Mouse (Mus musculus) limb, embryonic 11.5 days (tissue): ENCODE results near the gene 4933402J07Rik. TPM values are rescaled to one million over a fixed set of nuclear protein-coding genes. Genes with fewer than 3 reads are reported as not detected.
A peak's percentile ranks its signal among the peaks of the same experiment; 100 is the strongest.

Experiments used
- ATAC-seq: fragments of 200-750 bp; cut with Nextera tagmentation; 2 replicates; pipeline ENCODE4 v1.8.0; 2017; ENCODE audit warnings: low read depth; ENCODE audit not compliant: insufficient number of reproducible peaks, low FRiP score, low TSS enrichment
- DNase-seq: peaks from one replicate; pipeline ENCODE4 v3.0.0-alpha.2; 2015; ENCODE audit warnings: low spot score
- H3K27ac ChIP-seq: fragments of 300-500 bp; sonication (generic); replicated peaks from 2 replicates; pipeline ENCODE4 v1.5.1; 2014; ENCODE audit warnings: low read depth, mild to moderate bottlenecking, low read length
- H3K27me3 ChIP-seq: fragments of 300-500 bp; sonication (generic); 2 replicates; pipeline ENCODE4 v1.6.1; 2014; ENCODE audit warnings: mild to moderate bottlenecking, low read length, mixed read lengths; ENCODE audit not compliant: control insufficient read depth, insufficient read depth
- H3K36me3 ChIP-seq: fragments of 300-500 bp; sonication (generic); 2 replicates; pipeline ENCODE4 v1.6.1; 2014; ENCODE audit warnings: mild to moderate bottlenecking, low read length, moderate library complexity, mixed read lengths; ENCODE audit not compliant: control insufficient read depth, insufficient read depth
- H3K4me1 ChIP-seq: fragments of 300-500 bp; sonication (generic); 2 replicates; pipeline ENCODE4 v1.6.1; 2014; ENCODE audit warnings: low read length, mixed read lengths; ENCODE audit not compliant: control insufficient read depth, insufficient read depth
- H3K4me2 ChIP-seq: fragments of 300-500 bp; sonication (generic); 2 replicates; pipeline ENCODE4 v1.6.1; 2014; ENCODE audit warnings: low read depth, mild to moderate bottlenecking, moderate library complexity; ENCODE audit not compliant: severe bottlenecking
- H3K4me3 ChIP-seq: fragments of 300-500 bp; sonication (generic); 2 replicates; pipeline ENCODE4 v1.5.1; 2014; ENCODE audit warnings: low read depth, low read length
- H3K9ac ChIP-seq: fragments of 300-500 bp; sonication (generic); 2 replicates; pipeline ENCODE4 v1.6.1; 2014; ENCODE audit warnings: mild to moderate bottlenecking, low read length
- H3K9me3 ChIP-seq: fragments of 300-500 bp; sonication (generic); 2 replicates; pipeline ENCODE4 v1.6.1; 2016; ENCODE audit warnings: low read length; ENCODE audit not compliant: control insufficient read depth
- WGBS: fragments of 180-500 bp; shearing (Covaris S2); extraction: QIAGEN DNeasy Blood & Tissue Kit; methylation state at CpG from one replicate; pipeline ENCODE4 v1.1.7; 2014; 5-methylcytosine and 5-hydroxymethylcytosine counted together
- polyA plus RNA-seq: library from polyadenylated mRNA; unstranded; fragments of >200 nt; fragmentation: Nextera tagmentation; extraction: Ambion mirVana; gene quantifications from 2 replicates; pipeline ENCODE4 v1.2.1, GENCODE M21; 2014

4933402J07Rik gene
- polyA plus RNA-seq, 1 experiment from 2014 or later = not detected

DNA sequence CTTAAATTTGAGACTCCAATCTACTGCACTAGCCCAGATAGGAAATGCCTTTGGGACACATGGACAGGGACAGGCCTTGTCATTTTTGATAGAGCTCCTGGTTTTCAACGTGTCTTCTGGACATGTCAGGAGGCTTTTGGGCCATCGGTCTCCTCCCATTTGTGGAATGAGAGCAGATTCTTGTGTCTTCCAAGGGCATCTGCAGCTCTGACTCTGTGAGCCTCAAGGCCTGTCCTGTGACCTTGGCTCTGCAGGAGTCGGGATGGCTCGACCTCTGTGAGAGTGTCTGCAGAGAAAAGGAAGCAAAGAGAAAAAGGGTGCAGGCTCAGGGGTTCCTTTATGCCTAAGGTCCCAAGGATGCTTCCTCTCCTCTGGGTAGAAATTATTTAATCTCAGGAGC, 13.8 kb upstream of the 4933402J07Rik start:
- no peak overlapping the region for H3K9ac ChIP-seq
- no peaks in the 10 kb centered on the region for H3K9me3 ChIP-seq
- no peak for DNase-seq
- WGBS = 77% methylated on average over 4 of the region's 4 CpGs
- no peaks in the 10 kb centered on the region for H3K4me1 ChIP-seq
- no peaks in the 10 kb centered on the region for H3K27me3 ChIP-seq
- H3K27ac ChIP-seq = no peak overlapping the region
- ATAC-seq = no peak
- H3K4me3 ChIP-seq = no peak overlapping the region
- no peaks in the 10 kb centered on the region for H3K36me3 ChIP-seq
- H3K4me2 ChIP-seq = no peak overlapping the region

GRCm38 (mm10) chr8:87552801-87553200, 10.9 kb upstream of the 4933402J07Rik start:
- Histone ChIP-seq H3K36me3 (no peaks in the 10 kb centered on the region), H3K9ac (no peak overlapping the region), H3K27me3 (no peaks in the 10 kb centered on the region), H3K4me3 (no peak overlapping the region), H3K9me3 (no peaks in the 10 kb centered on the region), H3K4me2 (no peak overlapping the region), H3K4me1 (no peaks in the 10 kb centered on the region), H3K27ac (no peak overlapping the region)
- ATAC-seq (no peak), DNase-seq (no peak)
- WGBS = 64% methylated on average over 1 of the region's 1 CpGs

DNA sequence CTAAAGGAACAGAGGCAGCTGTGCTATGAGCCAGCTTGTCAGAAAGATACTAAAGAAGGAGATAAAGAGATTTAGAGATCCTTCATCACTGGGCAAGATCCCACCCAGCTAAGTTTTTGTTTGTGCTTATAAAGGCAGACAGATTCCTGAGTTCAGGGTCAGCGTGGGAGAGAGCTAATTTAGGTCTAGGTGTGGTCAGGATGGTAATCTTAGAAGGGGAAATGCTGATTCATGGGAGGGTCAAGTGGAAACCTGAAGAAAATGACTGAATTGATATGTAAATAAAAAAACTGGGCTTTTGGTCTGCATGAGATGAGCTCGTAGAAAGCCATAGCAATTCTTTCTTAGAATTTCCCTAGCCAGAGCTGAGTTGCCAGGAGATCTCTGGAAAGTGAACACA, 2.9 kb upstream of the 4933402J07Rik start:
- Histone ChIP-seq H3K27me3 (no peaks in the 10 kb centered on the region), H3K4me2 (no peak overlapping the region), H3K9me3 (no peaks in the 10 kb centered on the region), H3K27ac (no peak overlapping the region), H3K9ac (no peak overlapping the region), H3K36me3 (no peaks in the 10 kb centered on the region), H3K4me3 (no peak overlapping the region), H3K4me1 (no peaks in the 10 kb centered on the region)
- no peak for ATAC-seq
- no peak for DNase-seq
- 71% methylated on average over 2 of the region's 2 CpGs for WGBS

DNA sequence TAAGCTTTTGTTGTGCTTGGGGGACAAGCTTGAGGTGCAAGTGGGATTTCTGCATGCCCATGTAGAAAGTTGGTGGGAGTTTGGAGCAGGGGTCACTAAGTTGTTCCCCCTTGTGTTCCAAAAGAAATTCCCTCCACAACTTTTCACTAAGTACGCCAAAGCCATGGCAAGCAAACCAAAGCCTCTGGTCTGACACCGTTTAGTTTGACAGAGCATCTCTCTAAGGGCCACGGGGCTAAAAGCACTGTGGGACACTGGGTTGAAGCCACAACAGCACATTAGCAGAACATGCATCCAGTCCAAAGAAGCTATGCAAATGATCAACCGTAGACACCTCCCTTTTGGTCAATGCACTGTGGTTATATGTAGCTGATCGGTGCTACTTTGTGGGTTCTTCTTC, 5.5 kb downstream of the 4933402J07Rik start:
- Histone ChIP-seq H3K27me3 (no peaks in the 10 kb centered on the region), H3K4me1 (no peaks in the 10 kb centered on the region), H3K4me2 (no peak overlapping the region), H3K9me3 (no peaks in the 10 kb centered on the region), H3K4me3 (no peak overlapping the region), H3K27ac (no peak overlapping the region), H3K9ac (no peak overlapping the region), H3K36me3 (no peaks in the 10 kb centered on the region)
- WGBS = 80% methylated on average over 5 of the region's 5 CpGs
- no peak for DNase-seq
- ATAC-seq = no peak

- H3K36me3 ChIP-seq = no peaks in the 10 kb centered on the region
- H3K4me2 ChIP-seq = peak overlapping the region; percentile 35; the same call in 1 of the 2 replicates
- peak overlapping the region; percentile 8; the same call in 1 of the 2 replicates for H3K9ac ChIP-seq
- ATAC-seq = no peak
- H3K4me3 ChIP-seq = 0 out of 2 replicates have a peak overlapping the region, but pooled peaks have one; percentile 5
- 30% methylated on average over 13 of the region's 13 CpGs for WGBS
- no peaks in the 10 kb centered on the region for H3K27me3 ChIP-seq
- no peaks in the 10 kb centered on the region for H3K4me1 ChIP-seq
- peak; percentile 38 for DNase-seq
- no peak overlapping the region for H3K27ac ChIP-seq
- H3K9me3 ChIP-seq = no peaks in the 10 kb centered on the region
Observed at GRCm38 (mm10) chr8:87569706-87570563, 6.3 kb downstream of the 4933402J07Rik start.

DNA sequence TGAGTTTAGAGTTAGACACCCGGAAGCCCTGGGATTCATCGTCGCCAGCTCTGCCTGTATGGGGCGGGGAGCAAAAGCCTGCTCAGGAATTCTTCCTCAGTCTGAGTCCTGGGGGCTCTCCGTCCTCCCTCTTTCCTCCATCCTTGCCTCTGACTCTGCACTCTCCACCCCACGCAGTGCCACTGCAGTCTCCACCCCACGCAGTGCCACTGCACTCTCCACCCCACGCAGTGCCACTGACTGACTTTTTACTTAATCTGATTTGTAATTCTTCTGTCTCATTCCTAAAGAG, 6.9 kb downstream of the 4933402J07Rik start:
- H3K27me3 ChIP-seq = no peaks in the 10 kb centered on the region
- DNase-seq (peak; percentile 36), ATAC-seq (no peak)
- 0 out of 2 replicates have a peak overlapping the region, but pooled peaks have one; percentile 5 for H3K4me3 ChIP-seq
- H3K27ac ChIP-seq = no peak overlapping the region
- H3K9ac ChIP-seq = peak overlapping the region; percentile 8; the same call in 1 of the 2 replicates
- H3K36me3 ChIP-seq = no peaks in the 10 kb centered on the region
- no peaks in the 10 kb centered on the region for H3K9me3 ChIP-seq
- H3K4me2 ChIP-seq = peak overlapping the region; percentile 35
- 4% methylated on average over 8 of the region's 8 CpGs for WGBS
- H3K4me1 ChIP-seq = no peaks in the 10 kb centered on the region

DNA sequence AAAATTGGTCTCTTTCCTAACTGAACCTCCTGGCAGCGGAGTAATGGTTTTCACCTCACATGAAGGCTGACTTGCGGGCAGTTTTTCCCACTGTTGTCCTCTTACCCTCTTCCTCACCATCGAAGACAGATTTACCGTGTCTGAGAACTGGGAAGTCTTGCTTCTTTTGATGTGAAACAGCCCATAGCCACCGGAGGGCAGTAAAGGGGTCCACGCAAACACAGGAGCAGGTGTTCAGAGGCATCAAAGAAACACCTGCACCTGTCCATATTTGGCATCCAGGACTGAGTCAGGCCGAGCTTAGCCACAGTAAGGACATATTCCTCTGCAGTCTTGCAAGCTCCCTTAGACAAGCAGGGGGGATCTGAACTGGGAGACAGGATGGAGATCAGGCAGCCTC, 7.2 kb downstream of the 4933402J07Rik start:
- Histone ChIP-seq H3K4me3 (no peak overlapping the region), H3K9ac (no peak overlapping the region), H3K4me2 (peak overlapping the region; percentile 35), H3K27ac (no peak overlapping the region), H3K9me3 (no peaks in the 10 kb centered on the region), H3K27me3 (no peaks in the 10 kb centered on the region), H3K36me3 (no peaks in the 10 kb centered on the region), H3K4me1 (no peaks in the 10 kb centered on the region)
- peak; percentile 62 for DNase-seq
- no peak for ATAC-seq
- WGBS = 10% methylated on average over 7 of the region's 7 CpGs

GRCm38 (mm10) chr8:87594272-87594671, 30.6 kb downstream of the 4933402J07Rik start:
- Histone ChIP-seq H3K36me3 (no peaks in the 10 kb centered on the region), H3K9ac (no peak overlapping the region), H3K9me3 (no peaks in the 10 kb centered on the region), H3K4me1 (no peaks in the 10 kb centered on the region), H3K27me3 (no peaks in the 10 kb centered on the region), H3K4me3 (no peak overlapping the region), H3K27ac (no peak overlapping the region), H3K4me2 (no peak overlapping the region)
- DNase-seq (peak; percentile 77), ATAC-seq (peak; percentile 57; the same call in 1 of the 2 replicates)
- 0% methylated on average over 2 of the region's 2 CpGs for WGBS
